Mouse (Mus musculus) heart, embryonic 16.5 days (tissue): ENCODE measurements around the gene H2-M5. TPM values are rescaled to one million over a fixed set of nuclear protein-coding genes. Genes with fewer than 3 reads are reported as not detected.
"Not testable (repeated sequence)": the region's sequence is repeated elsewhere in the genome, so short reads cannot be mapped to it uniquely, and the experiment has no call there.

ENCODE experiments used
- ATAC-seq: fragments of 200-750 bp; cut with Nextera tagmentation; replicated peaks from 2 replicates; pipeline ENCODE4 v1.8.0; 2017; ENCODE audit warnings: moderate number of reproducible peaks; ENCODE audit not compliant: insufficient read depth, low FRiP score; ENCODE audit errors: extremely low read depth
- H3K27ac ChIP-seq: fragments of 300-500 bp; sonication (generic); 2 replicates; pipeline ENCODE4 v1.5.1; 2014; ENCODE audit warnings: mild to moderate bottlenecking, low read length, control low read depth, moderate library complexity
- H3K27me3 ChIP-seq: fragments of 300-500 bp; sonication (generic); 2 replicates; pipeline ENCODE4 v1.6.1; 2014; ENCODE audit warnings: low read length, mixed read lengths; ENCODE audit not compliant: control insufficient read depth, insufficient read depth
- H3K36me3 ChIP-seq: fragments of 300-500 bp; sonication (generic); 2 replicates; pipeline ENCODE4 v1.6.1; 2014; ENCODE audit not compliant: control insufficient read depth, insufficient read depth
- H3K4me1 ChIP-seq: fragments of 300-500 bp; sonication (generic); 2 replicates; pipeline ENCODE4 v1.6.1; 2014; ENCODE audit warnings: low read length, mixed read lengths; ENCODE audit not compliant: control insufficient read depth, insufficient read depth
- H3K4me2 ChIP-seq: fragments of 300-500 bp; sonication (generic); 2 replicates; pipeline ENCODE4 v1.6.1; 2014; ENCODE audit warnings: low read depth, mild to moderate bottlenecking, control low read depth, low read length
- H3K4me3 ChIP-seq: fragments of 300-500 bp; sonication (generic); 2 replicates; pipeline ENCODE4 v1.5.1; 2014; ENCODE audit warnings: mild to moderate bottlenecking, control low read depth, low read length
- H3K9ac ChIP-seq: fragments of 300-500 bp; sonication (generic); 2 replicates; pipeline ENCODE4 v1.6.1; 2014; ENCODE audit warnings: low read length, control low read depth
- H3K9me3 ChIP-seq: fragments of 300-500 bp; sonication (generic); replicated peaks from 2 replicates; pipeline ENCODE4 v1.6.1; 2016; ENCODE audit warnings: low read length; ENCODE audit not compliant: control insufficient read depth
- WGBS: fragments of 180-500 bp; shearing (Covaris S2); extraction: QIAGEN DNeasy Blood & Tissue Kit; methylation state at CpG from one replicate; pipeline ENCODE4 v1.1.7; 2014; 5-methylcytosine and 5-hydroxymethylcytosine counted together
- polyA plus RNA-seq: library from polyadenylated mRNA; unstranded; fragments of >200 nt; fragmentation: Nextera tagmentation; extraction: Ambion mirVana; gene quantifications from 2 replicates; pipeline ENCODE4 v1.2.1, GENCODE M21; 2015

The H2-M5 gene
- polyA plus RNA-seq, 1 experiment from 2014 or later, result 0.37 TPM

- Histone ChIP-seq H3K9ac (no peak overlapping the region), H3K27ac (no peak overlapping the region), H3K36me3 (no peaks in the 10 kb centered on the region), H3K9me3 (no peaks in the 10 kb centered on the region), H3K4me3 (no peak overlapping the region), H3K27me3 (no peaks in the 10 kb centered on the region), H3K4me2 (no peak overlapping the region), H3K4me1 (no peaks in the 10 kb centered on the region)
- 28% methylated on average over 7 of the region's 7 CpGs for WGBS
- ATAC-seq, result no peak
Observed at GRCm38 (mm10) chr17:36997033-36997735, 7.8 kb upstream of the H2-M5 start.

GRCm38 (mm10) chr17:36995448-36995847, 6.1 kb upstream of the H2-M5 start:
- WGBS, result 58% methylated on average over 3 of the region's 3 CpGs
- Histone ChIP-seq H3K36me3 (no peaks in the 10 kb centered on the region), H3K9me3 (no peaks in the 10 kb centered on the region), H3K27me3 (no peaks in the 10 kb centered on the region), H3K27ac (no peak overlapping the region), H3K4me3 (no peak overlapping the region), H3K4me1 (no peaks in the 10 kb centered on the region), H3K9ac (no peak overlapping the region), H3K4me2 (no peak overlapping the region)
- ATAC-seq, result no peak

GRCm38 (mm10) chr17:36994528-36994927, 5.2 kb upstream of the H2-M5 start:
- no peaks in the 10 kb centered on the region for H3K4me1 ChIP-seq
- no peaks in the 10 kb centered on the region for H3K9me3 ChIP-seq
- no peak overlapping the region for H3K9ac ChIP-seq
- no peak overlapping the region for H3K27ac ChIP-seq
- 94% methylated on average over 2 of the region's 2 CpGs for WGBS
- no peak for ATAC-seq
- H3K4me2 ChIP-seq, result no peak overlapping the region
- H3K36me3 ChIP-seq, result no peaks in the 10 kb centered on the region
- no peak overlapping the region for H3K4me3 ChIP-seq
- H3K27me3 ChIP-seq, result no peaks in the 10 kb centered on the region; the same call in 1 of the 2 replicates

GRCm38 (mm10) chr17:36993770-36994325, 4.5 kb upstream of the H2-M5 start:
- Histone ChIP-seq H3K4me1 (no peaks in the 10 kb centered on the region), H3K27me3 (peaks cover 2% of the 10 kb centered on the region; the same call in 1 of the 2 replicates), H3K27ac (no peak overlapping the region), H3K4me3 (no peak overlapping the region), H3K9ac (no peak overlapping the region), H3K9me3 (no peaks in the 10 kb centered on the region), H3K36me3 (no peaks in the 10 kb centered on the region), H3K4me2 (no peak overlapping the region)
- no peak for ATAC-seq
- WGBS, result 87% methylated on average over 4 of the region's 4 CpGs

- Histone ChIP-seq H3K9ac (no peak overlapping the region), H3K4me1 (peaks cover 4% of the 10 kb centered on the region; the same call in 1 of the 2 replicates), H3K27ac (no peak overlapping the region), H3K9me3 (no peaks in the 10 kb centered on the region), H3K4me2 (no peak overlapping the region), H3K4me3 (no peak overlapping the region), H3K27me3 (peaks cover 14% of the 10 kb centered on the region), H3K36me3 (no peaks in the 10 kb centered on the region)
- WGBS, result 57% methylated on average over 3 of the region's 3 CpGs
- ATAC-seq, result no peak
Observed at GRCm38 (mm10) chr17:36992336-36993104, 3.2 kb upstream of the H2-M5 start.

- not testable (repeated sequence) for H3K36me3 ChIP-seq, H3K27ac ChIP-seq, H3K9me3 ChIP-seq, H3K4me2 ChIP-seq, H3K4me3 ChIP-seq, H3K4me1 ChIP-seq, ATAC-seq, H3K9ac ChIP-seq
- H3K27me3 ChIP-seq, result peaks cover 17% of the 10 kb centered on the region
- 97% methylated on average over 6 of the region's 6 CpGs for WGBS
Observed at GRCm38 (mm10) chr17:36990630-36991029, 1.3 kb upstream of the H2-M5 start.

- no peaks in the 10 kb centered on the region for H3K9me3 ChIP-seq
- peaks cover 17% of the 10 kb centered on the region for H3K27me3 ChIP-seq
- peak overlapping the region; percentile 37 for H3K4me3 ChIP-seq
- 9% methylated on average over 24 of the region's 24 CpGs for WGBS
- ATAC-seq, result no peak; the same call in 1 of the 2 replicates
- H3K9ac ChIP-seq, result no peak overlapping the region
- H3K4me2 ChIP-seq, result peak overlapping the region; percentile 56
- no peaks in the 10 kb centered on the region for H3K36me3 ChIP-seq
- no peak overlapping the region for H3K27ac ChIP-seq
- peaks cover 4% of the 10 kb centered on the region; the same call in 1 of the 2 replicates for H3K4me1 ChIP-seq
Observed at GRCm38 (mm10) chr17:36988475-36988874, 862 bp downstream of the H2-M5 start.

GRCm38 (mm10) chr17:36982253-36983155, 6.8 kb downstream of the H2-M5 start:
- H3K9me3 ChIP-seq, result no peaks in the 10 kb centered on the region
- peak; percentile 41; the same call in 1 of the 2 replicates for ATAC-seq
- peaks cover 7% of the 10 kb centered on the region for H3K4me1 ChIP-seq
- no peaks in the 10 kb centered on the region for H3K36me3 ChIP-seq
- no peak overlapping the region for H3K4me2 ChIP-seq
- no peak overlapping the region for H3K27ac ChIP-seq
- peaks cover 3% of the 10 kb centered on the region for H3K27me3 ChIP-seq
- H3K4me3 ChIP-seq, result no peak overlapping the region
- WGBS, result 43% methylated on average over 5 of the region's 5 CpGs
- no peak overlapping the region for H3K9ac ChIP-seq
